Mouse (Mus musculus) brain, embryonic 18.5 days (tissue): Measurements from ENCODE around the gene Ssr1.
A peak's percentile ranks its signal among the peaks of the same experiment; 100 is the strongest.

Experiments used
- DNase-seq: peaks from one replicate; pipeline ENCODE4 v3.0.0-alpha.2; 2012; ENCODE audit warnings: low read depth, low spot score

Ssr1 gene

DNA sequence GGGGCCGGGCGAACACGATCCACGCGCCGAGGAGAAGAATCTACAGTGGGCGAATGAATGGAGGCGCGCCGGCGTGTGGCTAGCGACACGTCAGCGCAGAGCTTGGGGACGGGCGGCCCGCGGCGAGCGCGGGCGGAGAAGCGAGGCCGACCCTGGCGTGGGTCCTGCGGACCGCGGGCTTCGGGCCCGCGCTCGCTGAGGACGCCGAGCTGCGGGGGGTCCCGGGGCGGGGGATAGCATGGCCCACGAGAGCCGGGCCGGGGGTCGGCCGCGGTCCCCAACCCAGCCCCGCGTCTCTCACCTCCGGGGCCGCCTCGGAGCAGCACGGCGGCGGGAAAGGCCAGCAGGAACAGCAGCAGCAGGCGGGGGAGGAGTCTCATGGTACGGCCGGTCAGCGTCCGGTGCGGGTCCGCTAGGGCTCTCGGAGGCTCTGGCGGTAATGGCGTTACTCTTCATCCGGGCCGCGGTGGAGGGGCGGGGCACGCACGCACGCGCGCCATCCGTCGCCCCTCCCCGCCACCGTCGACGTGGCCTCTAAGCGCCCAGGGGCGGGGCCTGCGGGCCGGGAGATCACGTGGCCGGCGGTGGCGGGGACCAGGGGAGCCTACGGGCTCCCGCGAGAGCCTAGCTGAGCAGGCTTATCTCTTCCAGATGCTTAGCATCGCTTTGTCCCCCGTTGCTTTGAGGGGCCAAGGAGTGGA, at the start of gene Ssr1:
TSS of gene Ssr1 (minus strand) at position 514 of the 701 bp plus-strand sequence.
- peak; percentile 89 for DNase-seq

GRCm38 (mm10) chr13:38037811-38038210, 43.8 kb upstream of the Ssr1 start:
- no peak for DNase-seq

DNA sequence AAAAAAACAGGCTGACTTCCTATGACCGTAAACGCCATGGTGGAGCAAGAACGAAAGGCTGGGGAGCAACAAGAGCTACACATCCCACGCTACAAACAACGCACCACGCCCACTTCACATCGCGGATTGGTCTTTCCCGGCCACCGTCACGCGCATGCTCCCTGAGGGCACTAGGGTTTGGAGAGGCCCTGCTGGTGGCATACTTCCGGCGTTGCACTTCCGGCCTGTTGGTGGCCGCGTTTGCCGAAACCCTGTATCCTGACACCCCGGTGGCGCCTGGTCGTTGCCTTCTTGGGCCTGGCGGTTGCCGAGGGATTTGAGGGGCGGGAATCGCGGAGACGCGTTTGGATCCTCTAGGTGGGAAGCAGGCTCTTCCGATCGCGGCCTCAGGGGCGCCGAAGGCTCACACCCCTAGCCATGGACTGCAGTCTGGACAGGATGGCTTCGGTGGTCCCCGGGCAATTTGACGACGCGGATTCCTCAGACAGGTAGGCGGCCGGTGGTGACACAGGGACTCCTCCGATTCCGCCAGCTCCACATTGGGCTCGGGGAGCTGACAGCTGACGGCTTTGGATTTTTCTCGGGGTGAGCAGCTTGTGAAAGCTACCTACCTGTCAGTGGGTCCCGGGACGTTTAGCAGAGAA, 43.1 kb upstream of the Ssr1 start, which contains the start of gene Cage1:
TSS of gene Cage1 (minus strand) at position 26 of the 644 bp plus-strand sequence.
- DNase-seq, result peak; percentile 93

DNA sequence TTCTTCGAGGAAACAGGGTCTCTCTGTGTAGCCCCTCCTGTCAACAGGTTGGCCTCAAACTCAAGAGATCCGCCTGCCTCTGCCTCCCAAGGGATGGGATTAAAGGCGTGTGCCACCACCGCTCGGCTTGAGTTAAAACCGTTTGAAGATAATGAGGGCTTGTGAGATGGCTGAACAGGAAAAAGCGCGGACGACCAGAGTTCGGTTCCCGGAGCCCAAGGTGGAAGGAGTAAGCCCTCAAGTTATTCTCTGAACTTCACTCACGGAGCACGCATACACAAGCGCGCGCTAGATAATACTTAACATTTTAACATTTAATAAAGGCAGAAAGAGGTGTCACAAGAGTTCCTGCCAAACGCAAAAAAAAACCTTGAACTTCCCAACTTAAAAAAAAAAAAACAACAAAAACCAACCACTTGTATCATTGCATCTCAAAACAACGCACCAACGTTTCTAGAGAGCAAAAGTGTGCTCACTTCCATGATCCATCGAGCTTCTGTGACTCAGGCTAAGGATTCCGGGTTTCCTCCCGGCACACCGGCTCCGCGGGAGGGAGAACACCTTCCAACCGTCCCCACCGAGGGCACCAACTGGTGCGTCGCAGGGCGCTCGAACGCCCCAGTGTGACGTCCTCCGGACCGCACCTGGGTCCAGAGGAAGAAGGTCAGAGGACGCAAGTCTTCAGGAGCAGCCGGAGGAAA, 42.5 kb upstream of the Ssr1 start, which contains the start of gene Riok1:
TSS of gene Riok1 (plus strand) at position 653 of the 701 bp plus-strand sequence.
- no peak for DNase-seq

DNA sequence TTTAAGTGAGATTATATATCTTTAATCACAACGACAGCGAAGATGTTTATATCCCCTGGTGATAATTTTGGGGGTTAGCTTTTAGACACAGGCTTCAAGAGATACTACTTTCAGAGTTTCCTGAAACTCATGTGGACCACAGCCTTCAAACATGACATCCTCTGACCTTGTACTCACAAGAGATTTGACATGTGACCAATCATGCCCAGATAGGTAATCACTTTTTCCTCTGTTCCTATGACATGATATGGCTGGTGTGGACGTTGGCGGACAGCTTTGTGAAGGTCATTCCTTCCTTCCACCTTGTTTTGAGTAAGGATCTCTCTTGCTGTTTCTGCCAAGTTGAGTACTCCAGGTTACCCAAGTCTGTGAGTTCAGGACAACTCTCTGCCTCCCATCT, 34.4 kb upstream of the Ssr1 start:
- no peak for DNase-seq

DNA sequence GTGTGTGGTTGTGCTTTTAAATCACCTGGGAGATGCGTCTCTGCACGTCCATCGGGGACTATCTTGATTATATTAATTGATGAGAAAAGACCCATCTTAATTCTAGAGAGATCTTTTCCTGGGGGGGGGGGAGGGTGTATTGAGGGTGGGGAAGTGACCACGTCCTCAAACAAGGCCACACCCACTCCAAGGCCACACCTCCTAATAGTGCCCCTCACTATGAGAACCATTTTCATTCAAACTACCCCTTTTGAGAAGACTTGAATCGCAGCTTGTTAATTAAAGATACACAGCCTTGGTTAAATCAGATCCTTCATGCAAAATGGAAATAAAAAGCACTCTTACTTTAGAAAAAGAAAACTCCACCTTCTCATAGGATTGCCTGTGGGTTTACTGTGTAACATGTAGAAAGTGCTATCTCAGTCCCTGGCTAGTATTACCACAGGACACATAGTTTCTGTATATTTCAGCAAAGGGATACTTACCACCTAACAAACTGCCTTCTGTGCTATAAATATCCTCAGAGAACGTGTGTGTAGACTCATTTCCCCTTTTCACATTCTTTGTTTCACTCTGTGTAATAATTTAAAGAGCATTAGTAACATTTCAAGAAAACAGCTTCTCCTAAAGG, 33.7 kb upstream of the Ssr1 start:
- no peak for DNase-seq

DNA sequence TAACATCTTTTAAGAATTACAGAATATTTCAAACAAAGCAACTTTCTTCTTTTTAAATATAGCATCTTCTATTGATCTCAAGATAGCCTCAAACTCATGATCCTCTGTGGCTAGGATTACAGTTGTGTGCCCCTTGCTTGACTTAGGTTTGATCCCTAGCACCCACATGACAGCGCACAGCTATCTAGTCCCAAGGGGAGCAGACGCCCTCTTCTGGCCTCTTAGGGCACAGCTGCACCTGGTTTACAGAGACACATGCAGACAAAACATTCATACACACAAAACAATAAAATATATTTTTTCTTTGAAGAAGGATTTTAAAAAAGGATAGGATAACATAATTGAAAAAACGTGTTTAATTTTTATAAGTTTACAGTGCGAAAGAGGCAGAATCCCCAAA, 31.9 kb upstream of the Ssr1 start:
- no peak for DNase-seq

DNA sequence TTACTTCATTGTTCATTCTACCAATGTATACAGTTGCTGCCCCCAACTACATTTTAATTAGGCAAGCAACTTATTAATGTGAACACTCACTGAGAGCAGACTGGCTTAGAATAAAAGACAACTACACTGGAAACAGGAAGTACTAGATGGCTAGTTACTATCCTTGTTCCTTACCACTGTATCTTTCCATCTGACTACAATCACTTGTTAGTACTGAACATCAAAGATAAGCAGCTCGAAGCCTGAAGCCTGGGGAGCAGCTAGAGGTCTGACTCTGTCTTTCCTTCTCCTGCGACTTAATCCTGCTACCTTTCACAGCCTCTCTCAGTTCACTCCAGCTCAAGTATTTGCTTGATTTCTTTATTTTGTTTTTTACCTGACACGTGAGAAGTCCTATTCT, 24.8 kb upstream of the Ssr1 start:
- DNase-seq, result no peak

DNA sequence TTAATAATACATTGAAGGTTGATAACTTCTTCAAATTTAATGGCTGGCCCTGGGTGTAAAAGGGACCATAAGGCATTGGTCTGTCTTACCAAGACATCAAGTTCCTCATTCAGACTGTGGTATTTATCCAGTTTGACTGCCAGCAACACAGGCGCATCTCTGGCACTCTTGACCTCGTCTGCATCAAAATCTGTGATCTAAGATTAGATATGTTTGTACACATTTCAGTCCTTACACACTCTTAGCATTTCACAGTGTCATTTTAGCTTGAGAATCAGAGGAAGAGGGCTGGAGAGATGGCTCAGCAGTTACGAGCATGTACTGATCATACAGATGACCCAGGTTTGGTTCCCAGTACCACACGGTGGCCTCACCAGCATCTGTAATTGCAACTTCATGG, 21.6 kb upstream of the Ssr1 start:
- no peak for DNase-seq

DNA sequence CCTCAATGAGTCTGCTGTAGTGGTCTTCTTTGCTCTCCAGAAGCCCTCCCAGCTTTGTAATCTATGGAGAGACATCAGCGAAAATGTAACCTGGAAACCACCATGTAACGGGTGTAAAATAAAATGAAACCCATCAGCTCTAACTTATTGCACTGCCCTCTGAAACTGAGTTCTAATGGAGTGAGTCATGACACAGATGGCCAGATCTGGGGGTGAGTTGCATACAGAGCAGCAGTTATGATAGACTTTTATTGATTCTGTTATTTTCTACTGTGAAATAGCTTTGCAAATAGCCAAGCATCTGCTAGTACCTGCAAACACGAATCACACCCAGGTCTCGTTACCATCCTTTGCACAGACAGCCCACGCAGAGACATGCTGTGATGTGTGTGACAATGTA, 18.4 kb upstream of the Ssr1 start:
- DNase-seq, result no peak

GRCm38 (mm10) chr13:38010444-38010910, 16.5 kb upstream of the Ssr1 start:
- DNase-seq, result no peak

GRCm38 (mm10) chr13:38009721-38010408, 15.8 kb upstream of the Ssr1 start:
- DNase-seq, result no peak

- no peak for DNase-seq
Measured at GRCm38 (mm10) chr13:38007972-38008371, 14.0 kb upstream of the Ssr1 start.

GRCm38 (mm10) chr13:38002461-38002860, 8.4 kb upstream of the Ssr1 start:
- DNase-seq, result no peak

- DNase-seq, result no peak
Measured at GRCm38 (mm10) chr13:37999713-38000112, 5.7 kb upstream of the Ssr1 start.

DNA sequence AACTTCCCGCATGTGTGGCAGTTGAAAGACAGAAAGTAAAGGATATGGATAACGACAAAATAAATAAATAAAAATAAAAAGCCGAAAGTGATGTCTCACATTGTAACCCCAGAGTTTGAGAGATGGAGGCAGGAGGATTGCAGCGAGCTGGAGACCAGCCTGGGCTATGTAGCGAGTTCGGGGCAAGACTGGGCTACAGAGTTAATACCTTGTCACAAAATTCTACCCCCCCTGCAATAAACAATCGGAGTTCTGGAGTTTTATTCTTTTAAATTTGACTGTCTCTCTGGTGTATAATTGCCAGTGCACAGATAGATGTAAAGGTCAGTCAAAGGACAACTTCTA, 360 bp upstream of the Ssr1 start:
- no peak for DNase-seq

GRCm38 (mm10) chr13:37993376-37993703, 677 bp downstream of the Ssr1 start:
- no peak for DNase-seq

DNA sequence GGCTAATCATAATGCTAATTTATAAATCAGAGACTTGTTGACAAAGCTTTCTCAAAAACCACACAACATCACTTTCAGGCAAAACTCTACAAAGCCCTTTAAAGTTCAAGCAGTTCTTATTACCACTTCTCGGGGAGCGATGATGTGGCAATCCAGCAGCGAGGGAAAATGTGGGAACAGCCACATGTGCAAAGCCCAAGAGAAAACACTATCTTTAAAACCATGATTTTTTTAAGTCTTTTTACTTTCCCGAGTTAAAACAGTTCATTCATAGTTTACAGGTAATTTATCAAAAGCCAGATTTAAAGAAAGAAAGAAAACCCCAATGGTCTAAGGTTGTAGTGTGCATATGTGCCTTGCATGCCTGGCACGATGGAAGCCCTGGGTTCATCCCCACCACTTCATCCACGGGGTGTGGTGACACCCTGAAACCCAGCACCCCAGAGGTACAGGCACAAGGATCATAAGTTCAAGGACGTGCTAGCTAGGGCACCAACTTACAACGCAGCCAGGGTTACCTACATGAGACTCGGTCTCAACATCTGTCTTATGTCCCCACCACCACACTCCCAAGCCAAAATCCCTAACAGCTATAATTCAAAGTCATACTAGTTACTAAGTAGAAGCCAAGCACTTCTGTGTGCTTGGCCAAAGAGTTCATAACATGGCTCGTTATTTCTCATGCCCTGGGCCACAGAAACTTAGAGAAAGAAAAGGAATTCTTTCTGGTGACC, 1.2 kb downstream of the Ssr1 start:
- DNase-seq, result no peak

- no peak for DNase-seq
Measured at GRCm38 (mm10) chr13:37989701-37990100, 4.3 kb downstream of the Ssr1 start.

DNA sequence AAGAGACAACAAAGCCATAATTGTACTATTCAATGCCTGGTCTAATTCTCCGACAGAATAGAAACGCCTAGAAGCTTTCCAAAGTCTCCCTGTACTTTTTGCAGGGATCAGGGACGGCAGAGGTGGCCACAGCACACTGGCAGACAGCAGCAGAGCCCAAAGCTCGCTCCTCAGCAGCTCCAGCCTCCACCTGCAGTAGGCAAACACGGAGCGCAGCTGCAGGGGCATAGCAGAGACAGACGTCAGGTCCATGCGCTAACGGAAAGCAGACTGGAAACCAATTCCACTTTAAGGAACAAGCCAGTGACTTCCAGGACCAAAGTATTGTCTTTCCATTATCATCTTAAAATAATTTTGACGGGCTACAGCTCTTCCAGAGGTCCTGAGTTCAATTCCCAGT, 7.9 kb downstream of the Ssr1 start:
- DNase-seq, result no peak

GRCm38 (mm10) chr13:37981063-37981462, 13.0 kb downstream of the Ssr1 start:
- DNase-seq, result no peak
